Mouse (Mus musculus): Measurements from ENCODE around the gene Sdhaf2. TPM values are rescaled to one million over a fixed set of nuclear protein-coding genes. Genes with fewer than 3 reads are reported as not detected.
"Not testable (repeated sequence)": the region's sequence is repeated elsewhere in the genome, so short reads cannot be mapped to it uniquely, and the experiment has no call there.

Sdhaf2 gene
- polyA plus RNA-seq (2014; fragmentation: Nextera tagmentation; extraction: Ambion mirVana), result 66.7 and 68.1 TPM in 2 replicates

- 0 out of 2 replicates have a peak, but pooled peaks have one; percentile 20 for ATAC-seq (ENCODE audit: insufficient read depth, low FRiP score, low TSS enrichment)
- DNase-seq (ENCODE audit: low spot score), result peak; percentile 53
- Histone ChIP-seq H3K27me3 (ENCODE audit: control insufficient read depth, insufficient read depth, low read length) (no peaks in the 10 kb centered on the region), H3K4me1 (ENCODE audit: control insufficient read depth, insufficient read depth, low read length) (peaks cover 14% of the 10 kb centered on the region), H3K27ac (ENCODE audit: low read depth, low read length) (peak within 1 kb of the TSS; percentile 97), H3K4me3 (ENCODE audit: low read depth, low read length) (peak within 1 kb of the TSS; percentile 97), H3K4me2 (ENCODE audit: low read depth) (peak within 1 kb of the TSS; percentile 78), H3K9me3 (ENCODE audit: control insufficient read depth, low read length) (no peaks in the 10 kb centered on the region), H3K36me3 (ENCODE audit: control insufficient read depth, insufficient read depth, low read length) (peaks cover 2% of the 10 kb centered on the region), H3K9ac (ENCODE audit: low read length) (peak within 1 kb of the TSS; percentile 98)
- 1% methylated on average over 11 of the region's 11 CpGs for WGBS
Measured at GRCm38 (mm10) chr19:10525910-10526309, at the start of gene Sdhaf2. Sdhaf2 (minus strand) TSS chr19:10526142.

- WGBS, result 96% methylated on average over 6 of the region's 6 CpGs
- H3K9me3 ChIP-seq (ENCODE audit: control insufficient read depth, low read length), result no peaks in the 10 kb centered on the region
- DNase-seq (ENCODE audit: low spot score), result no peak
- no peak overlapping the region for H3K9ac ChIP-seq (ENCODE audit: low read length)
- H3K27me3 ChIP-seq (ENCODE audit: control insufficient read depth, insufficient read depth, low read length), result no peaks in the 10 kb centered on the region
- H3K27ac ChIP-seq (ENCODE audit: low read depth, low read length), result no peak overlapping the region
- H3K36me3 ChIP-seq (ENCODE audit: control insufficient read depth, insufficient read depth, low read length), result peaks cover 13% of the 10 kb centered on the region
- H3K4me3 ChIP-seq (ENCODE audit: low read depth, low read length), result no peak overlapping the region
- no peak overlapping the region for H3K4me2 ChIP-seq (ENCODE audit: low read depth)
- H3K4me1 ChIP-seq (ENCODE audit: control insufficient read depth, insufficient read depth, low read length), result no peaks in the 10 kb centered on the region
- no peak for ATAC-seq (ENCODE audit: insufficient read depth, low FRiP score, low TSS enrichment)
Measured at GRCm38 (mm10) chr19:10569627-10570026, 43.7 kb upstream of the Sdhaf2 start.

GRCm38 (mm10) chr19:10565217-10565616, 39.3 kb upstream of the Sdhaf2 start:
- Histone ChIP-seq H3K36me3 (ENCODE audit: control insufficient read depth, insufficient read depth, low read length) (peaks cover 4% of the 10 kb centered on the region; the same call in 1 of the 2 replicates), H3K4me3 (ENCODE audit: low read depth, low read length) (no peak overlapping the region), H3K9ac (ENCODE audit: low read length) (no peak overlapping the region), H3K4me2 (ENCODE audit: low read depth) (no peak overlapping the region), H3K9me3 (ENCODE audit: control insufficient read depth, low read length) (no peaks in the 10 kb centered on the region), H3K4me1 (ENCODE audit: control insufficient read depth, insufficient read depth, low read length) (no peaks in the 10 kb centered on the region), H3K27ac (ENCODE audit: low read depth, low read length) (no peak overlapping the region), H3K27me3 (ENCODE audit: control insufficient read depth, insufficient read depth, low read length) (no peaks in the 10 kb centered on the region)
- ATAC-seq (ENCODE audit: insufficient read depth, low FRiP score, low TSS enrichment) (no peak), DNase-seq (ENCODE audit: low spot score) (no peak)
- 84% methylated on average over 4 of the region's 4 CpGs for WGBS

GRCm38 (mm10) chr19:10564278-10564677, 38.3 kb upstream of the Sdhaf2 start:
- Histone ChIP-seq H3K9me3 (ENCODE audit: control insufficient read depth, low read length) (no peaks in the 10 kb centered on the region), H3K36me3 (ENCODE audit: control insufficient read depth, insufficient read depth, low read length) (no peaks in the 10 kb centered on the region), H3K4me2 (ENCODE audit: low read depth) (no peak overlapping the region), H3K27ac (ENCODE audit: low read depth, low read length) (no peak overlapping the region), H3K27me3 (ENCODE audit: control insufficient read depth, insufficient read depth, low read length) (no peaks in the 10 kb centered on the region), H3K4me3 (ENCODE audit: low read depth, low read length) (no peak overlapping the region), H3K4me1 (ENCODE audit: control insufficient read depth, insufficient read depth, low read length) (no peaks in the 10 kb centered on the region), H3K9ac (ENCODE audit: low read length) (no peak overlapping the region)
- no peak for DNase-seq (ENCODE audit: low spot score)
- ATAC-seq (ENCODE audit: insufficient read depth, low FRiP score, low TSS enrichment), result no peak
- WGBS, result 83% methylated on average over 6 of the region's 6 CpGs

- ATAC-seq (ENCODE audit: insufficient read depth, low FRiP score, low TSS enrichment) (no peak), DNase-seq (ENCODE audit: low spot score) (no peak)
- no peaks in the 10 kb centered on the region for H3K36me3 ChIP-seq (ENCODE audit: control insufficient read depth, insufficient read depth, low read length)
- H3K27me3 ChIP-seq (ENCODE audit: control insufficient read depth, insufficient read depth, low read length), result no peaks in the 10 kb centered on the region
- 71% methylated on average over 5 of the region's 5 CpGs for WGBS
- no peaks in the 10 kb centered on the region for H3K4me1 ChIP-seq (ENCODE audit: control insufficient read depth, insufficient read depth, low read length)
- no peak overlapping the region for H3K9ac ChIP-seq (ENCODE audit: low read length)
- no peak overlapping the region for H3K4me3 ChIP-seq (ENCODE audit: low read depth, low read length)
- no peaks in the 10 kb centered on the region for H3K9me3 ChIP-seq (ENCODE audit: control insufficient read depth, low read length)
- H3K4me2 ChIP-seq (ENCODE audit: low read depth), result no peak overlapping the region
- H3K27ac ChIP-seq (ENCODE audit: low read depth, low read length), result no peak overlapping the region
Measured at GRCm38 (mm10) chr19:10562351-10562750, 36.4 kb upstream of the Sdhaf2 start.

GRCm38 (mm10) chr19:10561558-10562314, 35.8 kb upstream of the Sdhaf2 start:
- Histone ChIP-seq H3K27me3 (ENCODE audit: control insufficient read depth, insufficient read depth, low read length) (no peaks in the 10 kb centered on the region), H3K4me3 (ENCODE audit: low read depth, low read length) (no peak overlapping the region), H3K27ac (ENCODE audit: low read depth, low read length) (no peak overlapping the region), H3K9ac (ENCODE audit: low read length) (no peak overlapping the region), H3K36me3 (ENCODE audit: control insufficient read depth, insufficient read depth, low read length) (no peaks in the 10 kb centered on the region), H3K4me1 (ENCODE audit: control insufficient read depth, insufficient read depth, low read length) (no peaks in the 10 kb centered on the region), H3K9me3 (ENCODE audit: control insufficient read depth, low read length) (no peaks in the 10 kb centered on the region), H3K4me2 (ENCODE audit: low read depth) (no peak overlapping the region)
- DNase-seq (ENCODE audit: low spot score) (no peak), ATAC-seq (ENCODE audit: insufficient read depth, low FRiP score, low TSS enrichment) (no peak)
- 73% methylated on average over 6 of the region's 6 CpGs for WGBS

- Histone ChIP-seq H3K27ac (ENCODE audit: low read depth, low read length) (no peak overlapping the region), H3K9ac (ENCODE audit: low read length) (no peak overlapping the region), H3K4me1 (ENCODE audit: control insufficient read depth, insufficient read depth, low read length) (peaks cover 1% of the 10 kb centered on the region; the same call in 1 of the 2 replicates), H3K4me3 (ENCODE audit: low read depth, low read length) (no peak overlapping the region), H3K27me3 (ENCODE audit: control insufficient read depth, insufficient read depth, low read length) (no peaks in the 10 kb centered on the region), H3K36me3 (ENCODE audit: control insufficient read depth, insufficient read depth, low read length) (no peaks in the 10 kb centered on the region), H3K4me2 (ENCODE audit: low read depth) (no peak overlapping the region), H3K9me3 (ENCODE audit: control insufficient read depth, low read length) (no peaks in the 10 kb centered on the region)
- 38% methylated on average over 5 of the region's 5 CpGs for WGBS
- ATAC-seq (ENCODE audit: insufficient read depth, low FRiP score, low TSS enrichment) (no peak), DNase-seq (ENCODE audit: low spot score) (no peak)
Measured at GRCm38 (mm10) chr19:10560108-10560507, 34.2 kb upstream of the Sdhaf2 start.

GRCm38 (mm10) chr19:10557837-10558375, 32.0 kb upstream of the Sdhaf2 start:
- WGBS, result 78% methylated on average over 4 of the region's 4 CpGs
- H3K9me3 ChIP-seq (ENCODE audit: control insufficient read depth, low read length); H3K27me3 ChIP-seq (ENCODE audit: control insufficient read depth, insufficient read depth, low read length); ATAC-seq (ENCODE audit: insufficient read depth, low FRiP score, low TSS enrichment); H3K4me2 ChIP-seq (ENCODE audit: low read depth); H3K36me3 ChIP-seq (ENCODE audit: control insufficient read depth, insufficient read depth, low read length); H3K27ac ChIP-seq (ENCODE audit: low read depth, low read length); H3K4me1 ChIP-seq (ENCODE audit: control insufficient read depth, insufficient read depth, low read length); H3K9ac ChIP-seq (ENCODE audit: low read length); H3K4me3 ChIP-seq (ENCODE audit: low read depth, low read length); DNase-seq (ENCODE audit: low spot score): not testable (repeated sequence)

- Histone ChIP-seq H3K9me3 (ENCODE audit: control insufficient read depth, low read length) (no peaks in the 10 kb centered on the region), H3K4me1 (ENCODE audit: control insufficient read depth, insufficient read depth, low read length) (peaks cover 5% of the 10 kb centered on the region; the same call in 1 of the 2 replicates), H3K4me3 (ENCODE audit: low read depth, low read length) (no peak overlapping the region), H3K9ac (ENCODE audit: low read length) (no peak overlapping the region), H3K27ac (ENCODE audit: low read depth, low read length) (no peak overlapping the region), H3K27me3 (ENCODE audit: control insufficient read depth, insufficient read depth, low read length) (no peaks in the 10 kb centered on the region), H3K36me3 (ENCODE audit: control insufficient read depth, insufficient read depth, low read length) (no peaks in the 10 kb centered on the region), H3K4me2 (ENCODE audit: low read depth) (no peak overlapping the region)
- WGBS, result 79% methylated on average over 2 of the region's 2 CpGs
- DNase-seq (ENCODE audit: low spot score), result no peak
- no peak for ATAC-seq (ENCODE audit: insufficient read depth, low FRiP score, low TSS enrichment)
Measured at GRCm38 (mm10) chr19:10557430-10557829, 31.5 kb upstream of the Sdhaf2 start.
